Mouse (Mus musculus): ENCODE measurements around the gene Col26a1. TPM values are rescaled to one million over a fixed set of nuclear protein-coding genes. Genes with fewer than 3 reads are reported as not detected.

Col26a1 gene
- total RNA-seq, 1 experiment: 2.9 TPM

- Histone ChIP-seq H3K9ac (ENCODE audit: insufficient read depth, low read depth, low read length, poor library complexity, severe bottlenecking) (0 out of 2 replicates have a peak overlapping the region, but pooled peaks have one; percentile 29), H3K27ac (ENCODE audit: insufficient read depth, low read depth, low read length, poor library complexity, severe bottlenecking) (no peak overlapping the region), H3K9me3 (ENCODE audit: control insufficient read depth, insufficient read depth, low read depth, low read length) (no peaks in the 10 kb centered on the region), H3K4me3 (ENCODE audit: insufficient read depth in 1 of 2, low read depth in 1 of 2, low read length in 2 of 2, poor library complexity in 1 of 2, severe bottlenecking in 1 of 2) (peak overlapping the region; percentile 34 to 53), H3K4me1 (ENCODE audit: control insufficient read depth in 2 of 2, insufficient read depth in 2 of 2, low read length in 2 of 2, poor library complexity in 1 of 2) (peaks cover 0 to 2% of the 10 kb centered on the region in 2 experiments; a peak in 1 of 4 replicates), H3K36me3 (ENCODE audit: control insufficient read depth, insufficient read depth, low read length, poor library complexity, severe bottlenecking) (no peaks in the 10 kb centered on the region)
- in situ Hi-C loops (cut with MboI; ENCODE audit: low sequenced_read_pairs in 2 of 2, unreplicated experiment in 2 of 2): no loop called here
- no peak for DNase-seq (ENCODE audit: low read depth, low spot score)
- TF ChIP-seq ZNF384 (IDR thresholded peaks at IDR 0.05; ENCODE audit: low read depth, low read length): no peak
- TF ChIP-seq HCFC1 (IDR thresholded peaks at IDR 0.05; ENCODE audit: borderline replicate concordance, insufficient read depth, low read length): no peak
- TF ChIP-seq ZC3H11A (IDR thresholded peaks at IDR 0.05; ENCODE audit: borderline replicate concordance, low read depth, low read length): no peak
- no peak for TF ChIP-seq CHD2 (IDR thresholded peaks at IDR 0.05; ENCODE audit: low read depth, low read length)
Observed at GRCm38 (mm10) chr5:136810539-136811374, 72.3 kb downstream of the Col26a1 start.

DNA sequence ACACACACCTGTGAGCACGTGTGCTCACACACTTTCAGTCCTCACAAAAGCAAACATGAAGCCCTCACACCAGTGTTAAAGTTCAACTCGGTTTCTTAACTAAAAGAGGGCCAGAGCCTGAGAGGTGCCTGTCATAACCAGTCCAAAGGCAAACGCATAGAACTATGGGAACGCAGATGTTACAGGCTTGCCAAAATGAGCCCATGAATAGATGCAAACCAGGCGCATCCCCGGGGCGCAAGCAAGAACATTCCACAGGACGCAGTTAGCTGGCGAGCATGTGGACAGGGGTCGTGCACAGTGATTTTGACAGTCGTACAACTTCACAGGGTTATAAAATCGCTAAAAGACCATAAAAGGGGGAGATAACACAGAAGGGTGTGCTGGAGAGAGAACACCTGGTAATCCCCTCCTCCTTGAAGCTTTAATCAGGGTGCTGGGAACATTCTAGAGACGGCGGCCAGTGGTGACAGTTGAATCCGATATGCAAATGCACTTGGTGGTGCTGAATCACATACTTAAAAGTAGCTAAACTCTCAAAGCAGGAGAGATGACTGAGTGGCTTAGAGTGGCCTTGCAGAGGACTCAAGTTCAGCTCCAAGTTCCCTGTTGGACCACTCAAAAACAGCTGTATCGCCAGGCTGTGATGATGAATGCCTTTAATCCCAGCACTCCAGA, 76.5 kb downstream of the Col26a1 start:
- no peak for DNase-seq (ENCODE audit: low read depth, low spot score)
- no peak overlapping the region for H3K4me3 ChIP-seq (ENCODE audit: insufficient read depth in 1 of 2, low read depth in 1 of 2, low read length in 2 of 2, poor library complexity in 1 of 2, severe bottlenecking in 1 of 2)
- no peaks in the 10 kb centered on the region for H3K9me3 ChIP-seq (ENCODE audit: control insufficient read depth, insufficient read depth, low read depth, low read length)
- H3K4me1 ChIP-seq (ENCODE audit: control insufficient read depth in 2 of 2, insufficient read depth in 2 of 2, low read length in 2 of 2, poor library complexity in 1 of 2): peaks cover 3 to 12% of the 10 kb centered on the region in 2 experiments; a peak in 2 of 4 replicates
- in situ Hi-C loops (cut with MboI; ENCODE audit: low sequenced_read_pairs in 2 of 2, unreplicated experiment in 2 of 2): no loop called here
- H3K9ac ChIP-seq (ENCODE audit: insufficient read depth, low read depth, low read length, poor library complexity, severe bottlenecking): no peak overlapping the region
- no peak overlapping the region for H3K27ac ChIP-seq (ENCODE audit: insufficient read depth, low read depth, low read length, poor library complexity, severe bottlenecking)
- TF ChIP-seq HCFC1 (IDR thresholded peaks at IDR 0.05; ENCODE audit: borderline replicate concordance, insufficient read depth, low read length): no peak
- no peak for TF ChIP-seq ZC3H11A (IDR thresholded peaks at IDR 0.05; ENCODE audit: borderline replicate concordance, low read depth, low read length)
- no peak for TF ChIP-seq ZNF384 (IDR thresholded peaks at IDR 0.05; ENCODE audit: low read depth, low read length)
- TF ChIP-seq MAFK (IDR thresholded peaks at IDR 0.05; ENCODE audit: insufficient read depth, low read depth, low read length): no peak
- TF ChIP-seq CHD2 (IDR thresholded peaks at IDR 0.05; ENCODE audit: low read depth, low read length): no peak
- no peaks in the 10 kb centered on the region for H3K36me3 ChIP-seq (ENCODE audit: control insufficient read depth, insufficient read depth, low read length, poor library complexity, severe bottlenecking)

DNA sequence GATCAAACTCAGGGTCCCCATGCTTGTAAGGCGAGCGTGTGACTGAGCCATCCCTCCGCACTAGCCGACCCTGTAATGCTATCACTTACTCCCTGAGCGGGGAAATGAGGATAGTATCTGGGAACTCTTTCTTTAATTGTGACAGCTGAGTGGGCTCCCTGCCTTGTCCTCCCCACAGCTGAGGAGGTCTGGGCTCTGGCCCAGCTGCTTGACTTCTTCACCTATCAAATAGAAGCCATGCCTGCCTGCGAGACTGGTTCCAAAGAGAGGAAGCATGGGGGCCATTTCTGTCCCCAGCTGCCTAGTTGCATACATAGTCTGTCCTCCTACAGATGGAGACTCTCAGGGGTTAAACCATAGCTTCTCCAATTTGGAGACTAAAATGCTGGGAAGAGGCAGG, 78.0 kb downstream of the Col26a1 start:
- Histone ChIP-seq H3K9me3 (ENCODE audit: control insufficient read depth, insufficient read depth, low read depth, low read length) (no peaks in the 10 kb centered on the region), H3K4me1 (ENCODE audit: control insufficient read depth in 2 of 2, insufficient read depth in 2 of 2, low read length in 2 of 2, poor library complexity in 1 of 2) (peaks cover 3 to 10% of the 10 kb centered on the region in 2 experiments; a peak in 2 of 4 replicates), H3K9ac (ENCODE audit: insufficient read depth, low read depth, low read length, poor library complexity, severe bottlenecking) (no peak overlapping the region), H3K36me3 (ENCODE audit: control insufficient read depth, insufficient read depth, low read length, poor library complexity, severe bottlenecking) (no peaks in the 10 kb centered on the region), H3K27ac (ENCODE audit: insufficient read depth, low read depth, low read length, poor library complexity, severe bottlenecking) (no peak overlapping the region), H3K4me3 (ENCODE audit: insufficient read depth in 1 of 2, low read depth in 1 of 2, low read length in 2 of 2, poor library complexity in 1 of 2, severe bottlenecking in 1 of 2) (no peak overlapping the region)
- TF ChIP-seq HCFC1 (IDR thresholded peaks at IDR 0.05; ENCODE audit: borderline replicate concordance, insufficient read depth, low read length) (no peak), MAFK (IDR thresholded peaks at IDR 0.05; ENCODE audit: insufficient read depth, low read depth, low read length) (no peak), ZNF384 (IDR thresholded peaks at IDR 0.05; ENCODE audit: low read depth, low read length) (no peak), ZC3H11A (IDR thresholded peaks at IDR 0.05; ENCODE audit: borderline replicate concordance, low read depth, low read length) (no peak), CHD2 (IDR thresholded peaks at IDR 0.05; ENCODE audit: low read depth, low read length) (no peak)
- no peak for DNase-seq (ENCODE audit: low read depth, low spot score)
- in situ Hi-C loops (cut with MboI; ENCODE audit: low sequenced_read_pairs in 2 of 2, unreplicated experiment in 2 of 2): no loop called here

GRCm38 (mm10) chr5:136804246-136804645, 78.8 kb downstream of the Col26a1 start:
- H3K4me3 ChIP-seq (ENCODE audit: insufficient read depth in 1 of 2, low read depth in 1 of 2, low read length in 2 of 2, poor library complexity in 1 of 2, severe bottlenecking in 1 of 2): no peak overlapping the region
- in situ Hi-C loops (cut with MboI; ENCODE audit: low sequenced_read_pairs in 2 of 2, unreplicated experiment in 2 of 2): no loop called here
- TF ChIP-seq CHD2 (IDR thresholded peaks at IDR 0.05; ENCODE audit: low read depth, low read length) (no peak), ZC3H11A (IDR thresholded peaks at IDR 0.05; ENCODE audit: borderline replicate concordance, low read depth, low read length) (no peak), MAFK (IDR thresholded peaks at IDR 0.05; ENCODE audit: insufficient read depth, low read depth, low read length) (no peak), ZNF384 (IDR thresholded peaks at IDR 0.05; ENCODE audit: low read depth, low read length) (no peak), HCFC1 (IDR thresholded peaks at IDR 0.05; ENCODE audit: borderline replicate concordance, insufficient read depth, low read length) (no peak)
- H3K9ac ChIP-seq (ENCODE audit: insufficient read depth, low read depth, low read length, poor library complexity, severe bottlenecking): no peak overlapping the region
- H3K36me3 ChIP-seq (ENCODE audit: control insufficient read depth, insufficient read depth, low read length, poor library complexity, severe bottlenecking): no peaks in the 10 kb centered on the region
- no peak overlapping the region for H3K27ac ChIP-seq (ENCODE audit: insufficient read depth, low read depth, low read length, poor library complexity, severe bottlenecking)
- H3K4me1 ChIP-seq (ENCODE audit: control insufficient read depth in 2 of 2, insufficient read depth in 2 of 2, low read length in 2 of 2, poor library complexity in 1 of 2): peaks cover 3 to 10% of the 10 kb centered on the region in 2 experiments; a peak in 2 of 4 replicates
- no peaks in the 10 kb centered on the region for H3K9me3 ChIP-seq (ENCODE audit: control insufficient read depth, insufficient read depth, low read depth, low read length)
- no peak for DNase-seq (ENCODE audit: low read depth, low spot score)

Data from ES-E14 (cell line).